Mouse (Mus musculus) v-Abl transformed pro-B cells (cell line): ENCODE measurements around the gene Trappc4.
"Not testable (repeated sequence)": the region's sequence is repeated elsewhere in the genome, so short reads cannot be mapped to it uniquely, and the experiment has no call there.

Experiments used
- in situ Hi-C, 2 experiments: fragments of 400-800 bp; cut with MboI; formaldehyde crosslinking; loops; one replicate each; pipeline ENCODE4 v1.15.1; 2025; ENCODE audit not compliant: unreplicated experiment in 2 of 2

Gene Trappc4

GRCm38 (mm10) chr9:44361931-44362330 lies 45.5 kb downstream of the Trappc4 start:
- in situ Hi-C loops = not testable (repeated sequence)

- in situ Hi-C loops = no loop called here
Observed at GRCm38 (mm10) chr9:44361190-44361917, 46.0 kb downstream of the Trappc4 start, which contains the start of gene Vps11. Gene Vps11, minus strand, starts transcription at chr9:44361670.

- in situ Hi-C loops = loop anchor here (5.0 to 10.0 kb wide), 3 partner anchors 65 to 232 kb away; no protein-coding TSS in a partner anchor
Observed at GRCm38 (mm10) chr9:44357207-44357606, 50.2 kb downstream of the Trappc4 start.
